Mouse (Mus musculus) olfactory bulb, adult 2 months (tissue): ENCODE measurements around the gene Vkorc1. TPM values are rescaled to one million over a fixed set of nuclear protein-coding genes. Genes with fewer than 3 reads are reported as not detected.

Experiments used
- H3K27ac ChIP-seq: fragments of 200-500 bp; 2 replicates; pipeline ENCODE4 v1.5.1; 2012; ENCODE audit warnings: low read depth, low read length; ENCODE audit not compliant: insufficient read depth
- H3K4me1 ChIP-seq: fragments of 200-500 bp; 2 replicates; pipeline ENCODE4 v1.6.1; 2012; ENCODE audit warnings: low read length; ENCODE audit not compliant: control insufficient read depth, insufficient read depth
- H3K4me3 ChIP-seq: fragments of 200-500 bp; 2 replicates; pipeline ENCODE4 v1.5.1; 2012; ENCODE audit warnings: mild to moderate bottlenecking, low read depth, low read length, moderate library complexity; ENCODE audit not compliant: insufficient read depth
- CTCF ChIP-seq: fragments of 200-500 bp; IDR thresholded peaks from 2 replicates; pipeline ENCODE4 v1.5.1; 2012; ENCODE audit warnings: low read depth, mild to moderate bottlenecking, low read length, moderate library complexity; ENCODE audit not compliant: insufficient read depth
- POLR2A ChIP-seq: fragments of 200-500 bp; IDR thresholded peaks from 2 replicates; pipeline ENCODE4 v1.6.1; 2012; ENCODE audit warnings: mild to moderate bottlenecking, low read depth, low read length, moderate library complexity; ENCODE audit not compliant: insufficient read depth
- WGBS: fragments of 180-500 bp; shearing (Covaris S2); methylation state at CpG from one replicate; pipeline ENCODE4 v1.1.7; 2018; 5-methylcytosine and 5-hydroxymethylcytosine counted together
- polyA plus RNA-seq: library from polyadenylated mRNA; stranded (reverse); fragments of >200 nt; gene quantifications from 2 replicates; pipeline ENCODE4 v1.2.4, GENCODE M21; 2012; ENCODE audit warnings: low replicate concordance; ENCODE audit not compliant: missing spikeins, insufficient read depth, insufficient read length

Gene Vkorc1
- polyA plus RNA-seq, 1 experiment = not detected

DNA sequence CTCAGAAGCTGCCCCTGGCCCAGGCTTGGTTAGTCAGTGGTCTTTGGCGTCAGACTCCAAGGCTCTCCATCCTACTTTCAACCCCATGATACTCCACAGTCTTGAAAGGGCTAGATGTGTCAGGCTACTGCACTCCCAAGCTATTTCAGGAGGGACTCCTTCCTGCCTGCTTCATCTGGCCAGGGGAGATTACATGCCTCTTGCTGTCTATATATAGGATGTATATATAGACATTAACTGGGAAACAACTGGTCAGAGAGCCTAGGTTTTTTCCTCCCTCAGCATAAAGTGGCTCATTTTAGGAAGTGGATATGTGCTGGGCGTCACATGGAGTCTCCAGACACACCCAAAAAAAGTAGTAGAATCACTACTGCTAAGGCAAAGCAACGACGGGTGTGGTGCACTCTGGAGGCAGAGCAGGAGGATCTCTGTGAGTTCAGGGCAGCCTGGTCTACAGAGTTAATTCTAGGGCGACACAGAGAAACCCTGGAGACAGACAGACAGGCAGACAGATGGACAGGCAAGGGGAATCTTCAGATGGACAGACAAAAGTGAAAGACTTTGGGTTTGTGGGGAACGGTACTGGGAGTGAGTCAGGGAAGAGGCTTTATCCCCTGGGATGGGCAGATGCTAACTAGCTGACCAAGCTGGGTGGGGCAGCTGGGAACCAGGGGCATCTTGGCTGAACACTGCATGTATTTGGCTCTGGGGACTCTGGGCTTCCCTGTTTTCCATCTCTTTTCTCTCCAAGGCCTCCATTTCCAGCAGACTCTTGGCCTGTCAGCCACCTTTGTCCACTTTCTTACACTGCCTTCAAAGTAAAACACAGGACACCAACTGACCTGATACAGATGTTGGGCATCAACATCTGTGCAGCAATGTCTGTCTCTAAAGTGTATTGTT, 45.2 kb downstream of the Vkorc1 start:
- H3K4me3 ChIP-seq = no peak overlapping the region
- TF ChIP-seq POLR2A = no peak
- TF ChIP-seq CTCF = no peak
- H3K4me1 ChIP-seq = no peaks in the 10 kb centered on the region
- WGBS = 79% methylated on average over 6 of the region's 6 CpGs
- no peak overlapping the region for H3K27ac ChIP-seq

Other genes with a start within 250 kb of the Vkorc1 start
- not detected in 2 replicates for gene Bcl7c, start 186.7 kb downstream of the Vkorc1 start, polyA plus RNA-seq
- gene Ctf1, start 182.9 kb downstream of the Vkorc1 start, polyA plus RNA-seq = not detected in 2 replicates
- not detected in 2 replicates for gene Ctf2, start 163.5 kb downstream of the Vkorc1 start, polyA plus RNA-seq
- gene Fbxl19, start 151.1 kb downstream of the Vkorc1 start, polyA plus RNA-seq = not detected in 2 replicates
- gene Orai3, start 125.8 kb downstream of the Vkorc1 start, polyA plus RNA-seq = not detected in 2 replicates
- 526 TPM in 1 of 2 replicates, not detected in the other for gene Setd1a, start 118.9 kb downstream of the Vkorc1 start, polyA plus RNA-seq
- not detected in 2 replicates for gene Gm49388, start 110.0 kb downstream of the Vkorc1 start, polyA plus RNA-seq
- gene Hsd3b7, start 95.0 kb downstream of the Vkorc1 start, polyA plus RNA-seq = not detected in 2 replicates
- not detected in 2 replicates for gene Stx4a, start 71.3 kb downstream of the Vkorc1 start, polyA plus RNA-seq
- 303 TPM in 1 of 2 replicates, not detected in the other for gene Stx1b, start 71.1 kb downstream of the Vkorc1 start, polyA plus RNA-seq
- not detected in 2 replicates for gene Zfp646, start 19.4 kb downstream of the Vkorc1 start, polyA plus RNA-seq
- gene Zfp668, start 18.8 kb downstream of the Vkorc1 start, polyA plus RNA-seq = not detected in 2 replicates
- gene Prss53, start 4.6 kb downstream of the Vkorc1 start, polyA plus RNA-seq = not detected in 2 replicates
- gene Gm21974, start 163 bp downstream of the Vkorc1 start, polyA plus RNA-seq = not detected in 2 replicates
- gene Bckdk, start 8.5 kb upstream of the Vkorc1 start, polyA plus RNA-seq = not detected in 2 replicates
- not detected in 2 replicates for gene Kat8, start 16.9 kb upstream of the Vkorc1 start, polyA plus RNA-seq
- not detected in 2 replicates for gene Prss8, start 34.5 kb upstream of the Vkorc1 start, polyA plus RNA-seq
- not detected in 2 replicates for gene Prss36, start 51.1 kb upstream of the Vkorc1 start, polyA plus RNA-seq
- 1,012 and 1,678 TPM in 2 replicates for gene Fus, start 71.8 kb upstream of the Vkorc1 start, polyA plus RNA-seq
- 340 TPM in 1 of 2 replicates, not detected in the other for gene Pycard, start 98.2 kb upstream of the Vkorc1 start, polyA plus RNA-seq
- not detected in 2 replicates for gene Trim72, start 108.3 kb upstream of the Vkorc1 start, polyA plus RNA-seq
- gene Itgam, start 167.0 kb upstream of the Vkorc1 start, polyA plus RNA-seq = not detected in 2 replicates
- gene Gm49368, start 167.1 kb upstream of the Vkorc1 start, polyA plus RNA-seq = not detected in 2 replicates
- gene Itgax, start 233.9 kb upstream of the Vkorc1 start, polyA plus RNA-seq = not detected in 2 replicates